Mouse (Mus musculus) 3134 (cell line): ENCODE results near the gene Gm19684.
"Not testable (repeated sequence)": the region's sequence is repeated elsewhere in the genome, so short reads cannot be mapped to it uniquely, and the experiment has no call there.

ENCODE experiments used
- DNase-seq: peaks from one replicate; pipeline ENCODE4 v3.0.0-alpha.2; 2011; ENCODE audit warnings: low spot score; ENCODE audit not compliant: insufficient read length; ENCODE audit errors: extremely low read depth

Gene Gm19684

GRCm38 (mm10) chr17:36121352-36122020, at the start of gene Gm19684:
Gm19684 (plus strand) TSS chr17:36121678.
- DNase-seq = peak; percentile 53

- not testable (repeated sequence) for DNase-seq
Measured at GRCm38 (mm10) chr17:36081901-36082300, 39.6 kb upstream of the Gm19684 start.

DNA sequence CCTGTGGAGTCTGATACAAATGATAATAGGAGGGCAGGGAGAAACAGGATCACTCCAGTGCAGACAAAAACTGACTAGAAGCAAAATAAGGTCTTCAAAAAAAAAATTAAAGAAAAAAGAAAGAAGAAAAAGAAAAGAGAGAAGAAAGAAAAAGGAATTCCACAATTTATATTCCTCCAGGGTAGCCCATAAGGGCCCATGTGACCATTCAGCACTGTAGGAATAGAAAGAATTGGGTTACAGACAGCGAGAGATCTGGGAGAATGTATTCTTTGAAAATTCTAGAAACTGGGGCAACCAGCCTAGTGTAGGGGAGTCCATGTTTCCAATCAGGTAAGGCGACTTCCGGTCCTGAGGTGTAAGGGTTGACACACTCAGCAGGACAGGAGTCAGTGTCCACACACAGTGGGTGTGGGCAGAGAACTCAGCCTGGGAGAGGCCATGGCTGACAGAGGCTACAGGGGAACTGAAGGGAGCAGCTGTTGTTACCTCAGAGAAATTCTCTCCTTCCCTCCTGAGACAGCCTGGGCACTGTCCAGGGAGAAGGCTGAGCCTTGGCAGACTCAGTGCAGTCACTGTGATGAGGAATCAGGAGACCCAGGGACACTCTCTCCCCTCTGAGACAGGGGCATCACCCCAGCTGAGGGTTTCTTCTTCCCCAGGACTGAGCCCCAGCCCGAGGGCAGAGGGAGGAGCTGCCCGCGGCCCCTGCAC, 38.8 kb upstream of the Gm19684 start:
- DNase-seq = not testable (repeated sequence)

- peak; percentile 14 for DNase-seq
Measured at GRCm38 (mm10) chr17:36083266-36083869, 38.1 kb upstream of the Gm19684 start.

- no peak for DNase-seq
Measured at GRCm38 (mm10) chr17:36083870-36084451, 37.5 kb upstream of the Gm19684 start.

GRCm38 (mm10) chr17:36085976-36086375, 35.5 kb upstream of the Gm19684 start:
- DNase-seq = not testable (repeated sequence)

DNA sequence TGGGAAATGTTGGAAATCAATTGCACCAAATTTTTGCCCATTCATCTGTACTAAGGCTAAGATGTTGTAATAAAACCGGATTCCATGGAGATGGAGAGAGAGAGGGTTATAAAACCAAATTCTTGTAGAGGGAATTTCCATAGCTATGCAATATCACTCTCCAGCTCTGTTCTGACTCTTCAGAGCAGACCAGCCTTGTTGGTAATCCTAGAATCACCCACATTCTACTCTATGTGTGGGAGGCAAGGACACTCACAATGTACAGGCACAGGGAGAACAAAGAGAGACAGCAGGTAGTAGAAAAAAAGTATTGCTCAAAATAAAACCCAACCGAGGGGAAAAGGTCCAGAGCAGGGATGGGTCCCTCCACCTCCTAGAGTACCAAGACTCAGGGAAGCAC, 29.5 kb upstream of the Gm19684 start:
- not testable (repeated sequence) for DNase-seq

DNA sequence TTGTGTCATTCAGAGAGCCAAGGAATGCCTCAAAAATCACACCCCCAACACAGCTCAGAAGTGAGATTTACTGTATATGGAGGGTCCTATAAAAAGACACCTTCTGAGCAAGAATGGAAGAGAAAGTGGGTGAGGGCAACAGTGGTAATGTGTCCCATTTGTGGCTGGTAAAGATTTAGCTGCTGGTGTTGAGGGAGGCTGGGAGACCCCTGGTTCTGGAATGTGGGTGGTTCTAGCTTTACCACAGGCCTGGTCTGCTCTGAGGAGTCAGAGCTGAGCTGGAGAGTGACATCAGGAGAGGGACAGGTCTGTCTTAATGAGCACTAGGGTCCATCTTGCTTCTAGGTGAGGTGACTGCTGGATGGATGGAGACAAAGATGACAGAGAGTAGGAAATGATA, 29.0 kb upstream of the Gm19684 start:
- not testable (repeated sequence) for DNase-seq

DNA sequence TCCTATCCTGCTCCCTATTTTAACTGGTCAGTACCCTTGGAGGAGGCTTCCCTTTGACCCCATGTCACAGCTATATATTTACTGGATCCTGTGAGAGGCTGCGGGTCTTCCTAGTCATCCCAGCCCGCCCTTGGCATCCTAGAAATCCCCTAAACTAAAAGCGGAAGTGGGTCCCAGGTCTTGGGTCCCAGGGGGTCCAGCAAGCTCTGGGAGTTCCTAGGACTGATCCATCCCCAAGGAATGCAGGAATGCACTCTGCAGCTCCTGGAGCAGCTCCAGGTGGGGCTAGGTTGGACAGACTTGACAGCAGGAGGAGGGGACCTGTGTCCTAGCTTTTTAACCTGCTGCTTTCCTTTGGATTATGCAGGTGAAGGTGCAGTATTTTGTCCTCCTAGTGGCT, 27.5 kb upstream of the Gm19684 start:
- DNase-seq = no peak

- DNase-seq = not testable (repeated sequence)
Measured at GRCm38 (mm10) chr17:36099603-36100002, 21.9 kb upstream of the Gm19684 start.

DNA sequence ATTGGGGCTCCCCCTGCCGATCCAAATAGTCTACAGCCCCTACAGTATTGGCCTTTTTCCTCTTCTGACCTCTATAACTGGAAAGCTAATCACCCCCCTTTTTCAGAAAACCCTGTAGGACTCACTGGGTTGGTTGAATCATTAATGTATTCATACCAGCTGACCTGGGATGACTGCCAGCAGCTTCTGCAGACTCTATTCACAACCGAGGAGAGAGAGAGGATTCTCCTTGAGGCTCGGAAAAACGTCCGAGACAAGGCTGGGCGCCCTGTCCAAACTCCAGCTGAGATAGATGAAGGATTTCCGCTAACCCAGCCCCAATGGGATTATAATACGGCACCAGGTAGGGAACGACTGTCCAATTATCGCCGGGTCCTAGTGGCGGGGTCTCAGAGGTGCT, 19.4 kb upstream of the Gm19684 start:
- not testable (repeated sequence) for DNase-seq

DNA sequence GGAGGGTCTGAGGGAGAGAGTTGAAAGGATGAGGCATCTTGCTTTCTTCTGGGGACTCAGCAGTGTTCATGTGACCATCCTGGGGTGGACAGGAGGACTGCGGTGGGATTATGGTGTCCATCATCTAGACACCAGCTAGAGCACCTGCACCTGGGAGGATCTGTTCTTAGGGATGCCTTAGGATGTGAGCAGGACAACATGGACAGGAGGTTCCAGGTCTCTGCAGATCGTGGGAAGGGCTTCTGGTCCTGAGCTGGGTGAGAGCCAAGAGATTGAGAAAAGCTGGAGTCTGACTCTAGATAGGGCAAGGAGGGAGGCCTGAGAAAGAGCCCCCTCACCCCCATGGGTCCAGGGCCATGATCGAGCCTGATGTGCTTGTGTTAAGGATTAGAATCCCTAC, 11.3 kb upstream of the Gm19684 start:
- DNase-seq = not testable (repeated sequence)

DNA sequence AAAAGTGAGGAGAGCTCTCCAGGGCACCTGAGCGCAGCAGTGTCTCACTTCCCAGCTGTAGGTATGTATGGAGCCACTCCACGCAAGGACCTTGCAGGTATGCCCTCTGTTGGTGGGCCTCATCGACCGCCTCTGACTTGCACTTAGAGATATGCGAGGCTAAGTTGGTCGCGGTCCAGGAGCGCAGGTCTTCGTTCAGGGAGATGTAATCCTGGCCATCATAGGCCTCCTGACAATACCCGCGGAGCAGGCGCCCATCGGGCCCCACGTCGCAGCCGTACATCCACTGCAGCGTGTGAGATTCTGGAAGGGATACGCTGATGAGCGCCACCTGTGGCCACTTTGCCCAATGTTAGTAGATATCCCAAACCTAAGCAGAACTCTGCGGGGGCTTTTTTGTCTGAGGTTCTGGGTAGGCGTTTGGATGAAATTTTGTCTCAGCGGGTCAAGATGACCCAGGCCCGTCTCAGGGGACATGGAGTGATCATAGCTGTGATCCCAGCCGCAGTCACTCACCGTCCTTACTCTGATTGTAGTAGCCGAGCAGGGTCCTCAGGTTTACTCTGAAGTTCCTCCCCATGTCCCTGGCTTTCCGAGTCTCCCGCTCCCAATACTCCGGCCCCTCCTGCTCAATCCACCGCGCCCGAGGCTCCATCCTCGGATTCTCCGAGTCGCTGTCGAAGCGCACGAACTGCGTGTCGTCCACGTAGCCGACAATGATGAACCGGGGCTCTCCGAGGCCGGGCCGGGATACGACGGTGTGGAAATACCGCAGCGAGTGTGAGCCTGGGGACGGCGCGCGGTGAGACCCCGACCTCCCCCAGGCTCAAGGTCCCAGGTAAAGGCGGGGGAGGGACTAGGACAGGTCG, 10.6 kb upstream of the Gm19684 start:
- not testable (repeated sequence) for DNase-seq

GRCm38 (mm10) chr17:36111510-36111868, 10.0 kb upstream of the Gm19684 start:
- not testable (repeated sequence) for DNase-seq

DNA sequence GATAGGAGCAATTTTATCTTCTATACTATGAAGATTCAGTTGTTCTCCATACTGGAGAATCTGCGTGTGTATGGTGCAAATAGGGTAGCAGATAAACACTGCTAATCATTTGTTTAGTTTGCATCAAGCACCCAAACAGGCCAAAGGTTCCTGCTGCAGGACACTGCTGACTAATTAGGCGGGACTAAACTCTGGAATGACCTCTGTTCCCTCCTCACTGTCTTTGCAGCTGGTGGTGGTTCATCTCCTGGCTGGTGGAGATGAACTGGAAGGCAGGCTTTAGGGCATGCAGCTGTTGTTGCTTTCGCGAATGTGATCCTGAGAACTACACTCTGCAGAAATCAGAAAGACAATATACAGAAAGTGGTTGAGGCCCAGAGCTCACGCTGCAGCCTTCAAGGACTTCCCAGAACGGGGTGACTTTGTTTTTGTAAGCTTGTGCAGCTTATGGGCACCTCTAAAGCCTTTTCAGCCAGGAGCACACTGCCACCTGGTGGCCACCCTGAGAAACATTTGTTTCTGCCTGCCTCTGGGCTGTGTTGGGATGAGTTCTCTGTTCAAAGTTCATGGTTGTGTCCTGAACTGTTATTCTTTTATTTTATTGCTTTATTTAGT, 7.4 kb upstream of the Gm19684 start:
- DNase-seq = not testable (repeated sequence)

DNA sequence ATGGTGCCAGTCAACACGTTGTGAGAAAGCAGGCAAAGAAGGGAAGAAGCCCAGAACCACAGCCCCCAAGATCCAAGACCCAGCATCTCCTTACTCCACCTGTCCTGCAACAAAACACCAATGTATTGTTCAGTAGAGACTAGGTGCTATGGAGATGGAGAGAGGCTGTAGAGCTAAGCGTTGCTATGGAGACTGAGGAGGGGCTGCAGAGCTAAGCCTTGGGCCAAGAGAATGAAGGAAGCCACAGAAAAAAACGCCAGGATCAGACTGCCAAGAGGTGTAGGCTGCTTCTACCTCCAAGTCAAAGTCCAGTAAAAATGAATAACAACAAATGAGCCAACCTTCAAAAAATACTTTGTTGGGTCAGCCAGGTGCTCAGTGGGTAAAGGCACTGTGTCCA, 4.9 kb upstream of the Gm19684 start:
- not testable (repeated sequence) for DNase-seq

DNA sequence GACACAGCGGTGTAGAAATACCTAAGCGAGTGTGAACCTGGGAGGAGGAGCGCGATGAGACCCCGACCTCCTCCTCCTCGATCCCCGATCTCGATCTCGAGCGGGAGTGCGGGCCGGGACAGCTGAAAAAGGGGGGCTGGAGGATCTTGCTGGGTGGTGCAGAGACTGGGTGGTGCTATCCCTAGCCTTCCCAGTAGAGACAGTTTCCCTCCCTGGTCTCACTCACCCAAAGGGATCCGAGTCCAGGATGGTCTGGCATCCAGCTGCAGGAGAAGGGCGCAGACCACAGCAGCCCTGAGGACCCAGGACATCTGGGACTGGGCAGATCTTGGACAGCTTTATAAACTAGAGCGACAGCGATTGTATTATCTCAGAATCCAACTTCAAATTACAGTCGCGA, 639 bp upstream of the Gm19684 start:
- not testable (repeated sequence) for DNase-seq

DNA sequence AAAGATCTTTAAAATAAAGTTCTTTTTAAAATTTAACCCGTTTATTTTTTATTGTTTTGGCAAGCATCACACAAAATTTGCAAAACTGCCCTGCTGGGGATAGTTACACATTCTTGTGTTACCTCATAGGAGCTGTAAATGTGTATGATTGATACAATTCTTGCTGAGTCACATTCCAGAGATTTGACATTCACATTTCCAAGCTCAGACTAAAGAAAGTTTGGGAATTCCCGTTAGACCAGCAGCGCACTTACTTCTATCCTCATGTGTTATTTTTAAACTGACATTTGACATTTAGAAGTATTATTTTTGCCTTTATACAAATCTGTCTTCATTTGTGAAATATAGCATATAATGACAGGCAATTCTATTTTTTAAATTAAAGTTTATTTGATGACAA, 2.6 kb downstream of the Gm19684 start:
- not testable (repeated sequence) for DNase-seq

GRCm38 (mm10) chr17:36128525-36128924, 7.0 kb downstream of the Gm19684 start:
- not testable (repeated sequence) for DNase-seq
